Mouse (Mus musculus) activated CD4-positive, CD25-positive, alpha-beta regulatory T cell, adult 4 months (primary cell): ENCODE results near the gene Cnbp. TPM values are rescaled to one million over a fixed set of nuclear protein-coding genes. Genes with fewer than 3 reads are reported as not detected.

Experiments used
- ATAC-seq: one replicate; pipeline ENCODE4 v1.8.0; 2017
- polyA plus RNA-seq, 2 experiments: library from polyadenylated mRNA; unstranded; fragments of 100-300 nt; shearing (Covaris generic); gene quantifications; one replicate each; pipeline ENCODE4 v1.2.1; 2017

Cnbp gene
- polyA plus RNA-seq, 2 experiments from 2014 or later = 1,007 to 1,067 TPM

DNA sequence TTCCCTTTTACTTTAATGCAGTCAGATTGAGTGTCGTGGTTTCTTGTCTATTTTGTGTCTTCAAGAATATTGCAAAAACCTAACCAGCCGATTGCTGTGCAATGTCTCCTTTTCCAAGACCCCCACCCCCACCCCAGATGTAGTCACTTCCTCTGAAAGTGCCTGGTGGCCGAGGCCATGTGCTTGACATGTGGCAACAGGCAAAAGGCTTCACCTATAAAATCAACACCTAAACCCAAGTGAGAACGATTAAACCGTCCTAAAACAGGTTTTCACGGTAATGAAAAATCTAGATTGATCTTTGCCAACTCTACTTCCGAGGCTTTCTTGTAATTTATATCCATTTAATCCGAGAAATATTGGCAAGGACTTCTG, 1.1 kb downstream of the Cnbp start:
- ATAC-seq = no peak

DNA sequence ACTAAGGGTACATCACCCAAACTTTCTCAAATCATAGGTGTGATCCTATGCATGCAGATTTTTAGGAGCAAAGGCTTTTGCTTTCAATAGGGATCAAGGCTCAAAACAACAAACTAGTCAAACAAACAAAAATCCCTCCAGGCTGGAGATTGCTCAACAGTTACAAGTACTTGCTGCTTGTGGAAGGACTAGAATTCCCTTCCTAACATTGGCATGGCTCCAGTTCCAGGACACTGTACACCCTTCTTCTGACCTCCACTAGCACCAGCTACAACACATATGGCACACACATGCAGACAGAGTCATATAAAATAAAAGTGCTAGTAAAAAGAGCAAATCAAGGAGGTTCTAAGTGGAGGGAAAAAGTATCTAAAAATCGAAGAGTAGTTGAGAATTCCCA, 4.1 kb downstream of the Cnbp start:
- no peak for ATAC-seq

DNA sequence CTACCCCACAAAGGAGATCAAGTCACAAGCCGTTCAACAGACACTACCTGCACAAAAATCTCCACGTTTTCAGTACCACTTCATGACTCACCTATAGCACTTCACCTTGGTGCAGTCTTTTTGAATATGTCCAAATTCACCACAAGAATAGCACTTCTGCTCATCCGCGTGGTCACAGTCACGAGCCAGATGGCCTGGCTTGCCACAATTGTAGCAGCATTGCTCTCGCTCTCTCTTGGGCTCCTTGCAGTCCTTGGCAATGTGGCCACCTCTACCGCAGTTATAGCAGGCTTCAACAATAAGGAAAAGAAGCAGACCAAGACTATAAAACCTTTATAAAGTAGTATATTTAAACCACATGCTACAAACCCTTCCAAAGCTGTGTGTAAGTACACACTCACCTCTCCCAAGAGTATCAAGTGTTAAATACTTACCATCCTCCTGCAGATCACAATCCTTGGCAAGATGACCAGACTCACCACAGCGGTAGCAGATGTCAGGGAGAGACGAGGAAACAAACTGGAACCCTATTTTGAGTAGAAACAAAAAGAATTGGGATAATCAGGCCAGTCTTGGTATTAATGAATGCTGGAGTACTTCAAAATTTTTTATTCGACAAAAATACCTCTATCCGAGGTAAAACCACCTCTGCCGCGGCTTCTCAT, 5.7 kb downstream of the Cnbp start:
- no peak for ATAC-seq

GRCm38 (mm10) chr6:87842254-87842653, 8.7 kb downstream of the Cnbp start:
- no peak for ATAC-seq

GRCm38 (mm10) chr6:87841635-87842034, 9.3 kb downstream of the Cnbp start:
- no peak for ATAC-seq

GRCm38 (mm10) chr6:87839797-87840341, 11.0 kb downstream of the Cnbp start:
- ATAC-seq = no peak

DNA sequence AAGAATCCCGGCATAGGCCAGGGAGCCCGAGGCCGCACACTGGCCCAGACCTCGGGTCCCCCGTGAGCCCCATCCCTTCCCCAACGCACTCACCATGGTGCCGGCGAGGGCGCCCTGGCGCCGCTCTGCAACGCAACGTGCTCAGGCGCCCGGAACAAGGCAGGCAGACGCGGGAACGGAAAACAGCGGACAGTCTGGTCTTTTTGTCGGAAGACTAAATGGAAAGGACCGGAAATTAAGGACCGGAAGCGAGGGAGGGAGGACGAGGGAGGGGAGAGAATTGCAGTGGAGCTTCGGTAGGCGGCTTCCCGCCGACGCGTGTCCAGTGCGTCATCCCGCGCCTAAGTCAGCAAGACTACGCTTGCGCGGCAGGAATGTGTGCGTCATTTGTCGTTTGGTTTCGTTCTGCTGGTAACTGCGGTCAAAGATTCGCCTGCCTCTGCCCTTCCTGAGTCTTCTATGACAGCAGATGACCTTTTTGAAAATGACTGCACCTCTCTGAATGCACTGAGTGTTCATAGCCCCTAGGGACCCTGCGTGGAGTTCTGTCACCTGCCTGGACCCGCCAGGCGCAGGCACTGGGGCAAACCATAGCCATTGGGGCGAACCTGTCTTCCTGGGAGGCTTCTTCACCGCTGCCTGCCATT, 12.2 kb downstream of the Cnbp start, which contains the start of gene Isy1:
Isy1 (minus strand) TSS at position 248 of the 647 bp plus-strand sequence.
- peak; percentile 92 for ATAC-seq

DNA sequence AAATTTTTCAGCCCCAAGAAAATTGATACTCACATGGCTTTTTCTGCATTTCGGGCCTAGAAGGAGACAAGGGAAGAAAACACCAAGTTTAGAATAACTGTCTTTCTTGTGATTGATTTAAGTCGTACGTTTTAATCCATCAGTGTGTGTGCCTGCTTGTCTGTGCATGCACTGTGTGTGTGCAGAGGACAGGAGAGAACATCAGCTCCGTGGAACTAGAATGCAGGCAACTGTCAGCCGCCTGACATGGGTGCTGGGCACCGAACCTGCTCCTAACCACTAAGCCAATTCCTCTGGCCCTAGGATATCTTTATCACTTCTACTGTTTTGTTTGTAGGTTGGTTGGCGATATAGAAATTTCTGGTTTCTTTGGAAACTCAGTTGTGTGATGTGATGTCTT, 15.2 kb downstream of the Cnbp start, which contains the start of gene Gm45140:
Gm45140 (minus strand) TSS at position 101 of the 400 bp plus-strand sequence.
- no peak for ATAC-seq

DNA sequence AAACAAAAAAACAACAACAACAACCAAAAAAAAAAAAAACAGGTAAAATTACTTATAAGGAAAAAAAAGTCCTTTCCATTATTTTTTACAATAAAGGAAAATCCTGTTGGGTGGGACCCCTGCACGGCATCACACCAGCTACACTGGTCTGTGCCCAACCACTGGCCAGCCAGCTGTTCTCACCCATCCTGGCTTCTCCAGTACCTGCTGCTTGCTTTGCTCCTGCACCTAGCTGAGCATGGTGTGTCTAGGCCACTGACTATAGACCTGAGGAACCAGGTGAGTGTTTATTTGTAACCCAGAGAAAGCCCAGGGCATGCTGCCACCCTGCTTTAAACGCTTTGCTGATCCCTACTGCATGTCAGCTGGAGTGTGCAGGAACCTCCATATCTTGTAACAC, 30.5 kb downstream of the Cnbp start:
- ATAC-seq = no peak

DNA sequence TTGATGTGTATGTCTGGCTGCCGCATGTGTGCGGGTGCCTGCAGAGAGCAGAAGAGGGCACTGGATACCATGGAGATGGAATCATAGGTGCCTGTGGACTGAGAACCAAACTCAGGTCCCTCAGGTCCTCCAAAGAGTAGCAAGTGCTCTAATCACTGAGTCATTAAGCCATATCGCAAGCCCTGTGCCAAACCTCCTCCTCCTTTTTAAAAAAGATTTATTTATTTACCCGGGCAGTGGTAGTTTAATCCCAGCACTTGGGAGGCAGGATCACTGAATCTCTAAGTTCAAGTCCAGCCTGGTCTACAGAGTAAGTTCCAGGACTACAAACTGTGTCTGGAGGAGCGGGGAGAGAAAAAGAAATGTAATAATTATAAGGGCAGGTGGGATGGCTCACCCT, 36.4 kb downstream of the Cnbp start:
- no peak for ATAC-seq

- no peak for ATAC-seq
Measured at GRCm38 (mm10) chr6:87812656-87813055, 38.2 kb downstream of the Cnbp start.

GRCm38 (mm10) chr6:87811675-87812338, 39.1 kb downstream of the Cnbp start, which contains the start of gene Rab43:
Gene Rab43, minus strand, starts transcription at chr6:87812164.
- ATAC-seq = peak; percentile 70

DNA sequence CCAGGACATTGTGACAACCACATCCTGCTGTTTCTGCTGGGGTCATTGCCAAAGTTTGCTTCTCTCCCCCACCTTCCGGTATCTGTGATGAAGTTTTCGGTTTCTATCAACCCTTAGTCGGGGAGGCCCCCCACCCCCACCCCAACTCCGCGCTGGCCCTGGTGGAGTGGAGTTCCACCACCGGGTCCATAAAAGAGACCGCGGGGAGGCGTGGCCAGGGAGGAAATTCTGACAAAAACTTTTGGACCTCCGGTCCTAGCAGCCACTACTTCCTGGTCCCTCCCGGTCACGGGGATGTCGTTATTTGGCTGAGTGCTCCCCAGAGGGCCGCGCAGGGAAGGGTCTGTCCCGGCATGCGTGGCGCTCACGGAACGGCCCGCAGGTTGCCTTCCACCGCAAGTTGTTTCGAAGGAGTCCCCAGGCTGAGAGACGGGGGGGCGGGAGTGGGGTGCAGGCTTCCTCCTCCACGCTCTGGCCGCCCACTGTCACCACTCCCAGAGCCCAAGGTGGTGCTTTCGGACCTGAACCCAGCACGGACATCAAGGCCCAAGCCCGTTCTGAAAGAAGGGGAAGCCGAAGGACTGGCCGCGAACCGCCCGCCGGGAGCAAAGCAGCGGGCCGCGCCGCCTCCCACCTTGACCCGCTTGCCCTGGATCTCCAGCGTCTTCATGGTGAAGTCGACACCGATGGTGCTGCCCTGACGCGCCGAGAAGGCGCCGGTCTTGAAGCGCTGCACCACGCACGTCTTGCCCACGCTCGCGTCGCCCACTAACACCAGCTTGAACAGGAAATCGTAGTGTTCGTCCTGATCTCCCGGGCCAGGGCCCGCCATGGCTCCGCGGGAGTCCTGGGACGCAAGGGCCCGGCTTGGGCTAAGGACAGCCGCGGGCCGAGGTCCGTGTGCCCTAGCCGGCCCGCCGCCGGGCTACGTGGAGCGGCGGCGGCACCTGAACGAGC, 39.9 kb downstream of the Cnbp start:
- ATAC-seq = peak; percentile 68

DNA sequence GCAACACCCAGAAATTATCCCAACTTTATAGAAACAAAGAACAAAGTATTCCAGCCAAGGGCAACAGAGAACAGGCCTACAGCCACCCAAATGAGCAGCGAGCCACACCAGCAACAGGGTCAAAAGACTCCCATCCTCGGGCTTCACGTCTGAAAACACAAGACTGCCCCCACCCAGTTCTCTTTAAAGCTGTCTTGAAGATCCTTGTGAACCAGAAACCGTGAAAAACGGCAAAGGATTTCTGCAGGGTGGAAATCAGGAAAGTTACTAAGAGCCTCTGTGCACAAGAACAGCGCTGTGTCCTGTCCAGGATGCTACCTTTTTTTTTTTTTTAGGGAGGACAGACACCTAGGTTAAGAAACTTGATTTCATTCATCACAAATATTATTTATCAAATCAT, 40.6 kb downstream of the Cnbp start:
- no peak for ATAC-seq

GRCm38 (mm10) chr6:87809651-87810161, 41.2 kb downstream of the Cnbp start:
- ATAC-seq = no peak

- ATAC-seq = no peak
Measured at GRCm38 (mm10) chr6:87809144-87809543, 41.8 kb downstream of the Cnbp start.

DNA sequence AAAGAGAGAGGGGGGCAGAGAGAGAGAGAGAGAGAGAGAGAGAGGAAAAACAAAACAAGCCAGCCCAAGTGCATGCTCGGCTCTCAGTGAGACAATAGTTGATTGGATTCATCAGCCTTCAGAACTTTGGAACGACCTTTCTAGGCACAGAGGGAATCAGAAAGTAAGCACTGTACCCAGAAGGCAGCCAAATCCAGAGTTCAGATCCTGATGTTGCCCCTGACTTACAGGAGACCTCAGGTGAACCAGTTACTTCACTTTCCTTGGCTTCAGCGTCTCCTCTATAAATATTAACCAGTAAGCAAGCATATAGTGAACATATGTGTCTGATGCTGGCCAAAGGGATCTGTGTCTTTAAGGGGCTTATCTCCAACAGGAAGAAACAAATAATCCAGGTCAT, 42.4 kb downstream of the Cnbp start:
- no peak for ATAC-seq

DNA sequence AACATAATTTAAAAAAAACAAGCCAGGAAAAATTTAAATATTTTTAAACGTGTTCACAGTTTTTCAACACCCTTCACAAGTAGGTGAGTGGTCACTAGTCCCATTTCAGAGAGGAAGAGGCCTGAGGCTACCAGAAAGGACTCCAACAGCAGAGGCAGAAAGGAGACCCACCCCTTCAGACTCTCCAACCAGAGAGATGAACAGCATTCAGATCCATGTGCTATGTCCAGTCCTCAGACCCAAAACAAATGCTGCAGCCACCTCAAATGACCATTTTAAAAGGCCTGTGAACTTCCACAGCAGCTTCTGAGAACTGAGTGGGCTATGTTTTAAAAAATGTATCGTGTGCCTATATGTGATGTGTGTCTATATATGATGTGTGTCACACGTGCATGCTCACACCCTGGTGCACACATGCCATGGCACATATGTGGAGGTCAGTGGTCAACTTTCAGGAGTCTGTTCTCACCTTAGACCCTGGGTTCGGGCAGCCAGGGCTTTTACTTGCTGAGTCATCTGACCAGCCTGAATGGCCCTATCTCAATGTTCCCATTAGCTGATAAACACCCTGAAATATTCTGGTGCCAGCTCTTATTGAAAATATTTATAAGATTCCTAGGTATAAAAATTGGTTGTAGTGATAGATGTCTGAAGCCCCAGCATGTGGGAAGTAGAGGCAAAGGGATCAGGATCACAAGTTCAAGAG, 43.0 kb downstream of the Cnbp start:
- no peak for ATAC-seq

GRCm38 (mm10) chr6:87806857-87807256, 44.0 kb downstream of the Cnbp start:
- no peak for ATAC-seq

DNA sequence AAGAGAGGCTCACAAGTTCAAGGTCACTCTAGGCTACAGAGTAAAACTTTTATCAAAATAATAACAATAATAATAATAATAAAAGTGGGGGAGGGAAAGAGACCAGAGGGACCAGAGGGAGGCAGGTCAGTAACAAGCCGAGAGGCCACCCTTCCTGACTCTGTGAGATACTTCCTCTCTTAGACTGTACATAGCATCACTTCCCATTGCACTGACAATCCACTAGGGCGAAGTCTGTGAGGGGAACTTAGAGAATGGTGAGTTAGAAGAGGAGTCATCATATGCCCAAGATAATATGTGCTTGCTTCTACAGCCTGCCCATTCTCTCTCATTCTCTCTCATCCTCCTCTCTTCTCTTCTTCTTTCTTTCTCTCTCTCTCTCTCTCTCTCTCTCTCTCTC, 44.9 kb downstream of the Cnbp start:
- ATAC-seq = no peak

- no peak for ATAC-seq
Measured at GRCm38 (mm10) chr6:87805448-87805847, 45.5 kb downstream of the Cnbp start.
